Mouse (Mus musculus): ENCODE measurements around the gene Vmn1r215. TPM values are rescaled to one million over a fixed set of nuclear protein-coding genes. Genes with fewer than 3 reads are reported as not detected.

The Vmn1r215 gene
- polyA plus RNA-seq, 1 experiment: not detected

GRCm38 (mm10) chr13:23120611-23121010 is 52.8 kb downstream of the Vmn1r215 start:
- H3K4me1 ChIP-seq (ENCODE audit: control insufficient read depth, insufficient read depth, low read length): no peaks in the 10 kb centered on the region
- TF ChIP-seq POLR2A (IDR thresholded peaks at IDR 0.05; ENCODE audit: control insufficient read depth, low read depth, low read length): no peak
- no peak for TF ChIP-seq CTCF (IDR thresholded peaks at IDR 0.05; ENCODE audit: control insufficient read depth, insufficient read depth, insufficient replicate concordance, low read depth, low read length)
- H3K27ac ChIP-seq (ENCODE audit: control insufficient read depth, insufficient read depth, low read depth, low read length): no peak overlapping the region
- H3K36me3 ChIP-seq (ENCODE audit: control insufficient read depth, insufficient read depth, low read length): no peaks in the 10 kb centered on the region
- no peaks in the 10 kb centered on the region for H3K27me3 ChIP-seq (ENCODE audit: control insufficient read depth, insufficient read depth, low read length)
- H3K4me3 ChIP-seq (ENCODE audit: control insufficient read depth, low read depth, low read length): no peak overlapping the region

Other genes starting within 250 kb of the Vmn1r215 start
- not detected in 2 replicates for gene Vmn1r210, start 236.7 kb upstream of the Vmn1r215 start, polyA plus RNA-seq (2012; rRNA removed)
- gene Vmn1r211, start 210.5 kb upstream of the Vmn1r215 start, polyA plus RNA-seq (2012; rRNA removed): not detected in 2 replicates
- gene Vmn1r212, start 183.8 kb upstream of the Vmn1r215 start, polyA plus RNA-seq (2012; rRNA removed): not detected in 2 replicates
- gene Vmn1r213, start 60.4 kb upstream of the Vmn1r215 start, polyA plus RNA-seq (2012; rRNA removed): not detected in 2 replicates
- gene Vmn1r214, start 37.6 kb upstream of the Vmn1r215 start, polyA plus RNA-seq (2012; rRNA removed): not detected in 2 replicates
- gene Vmn1r217, start 50.2 kb downstream of the Vmn1r215 start, polyA plus RNA-seq (2012; rRNA removed): not detected in 2 replicates
- gene Vmn1r218, start 65.1 kb downstream of the Vmn1r215 start, polyA plus RNA-seq (2012; rRNA removed): not detected in 2 replicates
- gene Vmn1r219, start 91.3 kb downstream of the Vmn1r215 start, polyA plus RNA-seq (2012; rRNA removed): not detected in 2 replicates
- not detected in 2 replicates for gene Vmn1r220, start 120.0 kb downstream of the Vmn1r215 start, polyA plus RNA-seq (2012; rRNA removed)
- gene Vmn1r221, start 146.1 kb downstream of the Vmn1r215 start, polyA plus RNA-seq (2012; rRNA removed): not detected in 2 replicates
- gene Vmn1r222, start 167.9 kb downstream of the Vmn1r215 start, polyA plus RNA-seq (2012; rRNA removed): 0.06 TPM in 1 of 2 replicates, not detected in the other
- not detected in 2 replicates for gene Vmn1r223, start 179.1 kb downstream of the Vmn1r215 start, polyA plus RNA-seq (2012; rRNA removed)